9 mouse cellular contexts compared by ENCODE assay signal in genomic region chr9:32400662-32401161, GRCm38 (mm10). TPM values are rescaled to one million over a fixed set of nuclear protein-coding genes. Genes with fewer than 3 reads are reported as not detected.
A peak's percentile ranks its signal among the peaks of the same experiment; 100 is the strongest.
DNase-seq lines count a peak whose midpoint lies in the region; ATAC-seq and TF ChIP-seq lines count a peak whose summit lies in the region.
"Had no signal": no experiment of that assay in that cellular context is flagged by ENCODE, and none has a peak within 500 bp of the region (broad histone marks: within the 10 kb centered on the region; RNA-seq: fewer than 3 reads in every experiment).

No protein-coding gene starts in this region.

- 0 out of 2 replicates have a peak overlapping the region, but pooled peaks have one; percentile 37 for H3K27ac ChIP-seq in stomach, embryonic 15.5 days
- no peak overlapping the region for H3K27ac ChIP-seq in stomach, postnatal 0 days (replicated peaks)
- H3K27ac ChIP-seq in liver, embryonic 11.5 days (ENCODE audit: low read depth, low read length), result peak overlapping the region; percentile 75
- H3K27ac ChIP-seq in hindbrain, embryonic 12.5 days, result no peak overlapping the region
- H3K27ac ChIP-seq: midbrain, embryonic 12.5 days had no signal

- intact Hi-C loops in heart, postnatal 25 days (cut with DNase I), result no loop called here

- H3K4me3 ChIP-seq in stomach, embryonic 15.5 days (replicated peaks), result no peak overlapping the region
- H3K4me3 ChIP-seq in stomach, postnatal 0 days (ENCODE audit: low read depth, low read length), result no peak overlapping the region
- no peak overlapping the region for H3K4me3 ChIP-seq in liver, embryonic 11.5 days (ENCODE audit: low read depth, low read length)
- no peak overlapping the region for H3K4me3 ChIP-seq in hindbrain, embryonic 12.5 days
- H3K4me3 ChIP-seq: midbrain, embryonic 12.5 days had no signal

- no peaks in the 10 kb centered on the region for H3K9me3 ChIP-seq in stomach, embryonic 15.5 days
- no peaks in the 10 kb centered on the region for H3K9me3 ChIP-seq in stomach, postnatal 0 days (ENCODE audit: control insufficient read depth, low read length)
- H3K9me3 ChIP-seq in liver, embryonic 11.5 days (ENCODE audit: control insufficient read depth, low read length), result no peaks in the 10 kb centered on the region
- no peaks in the 10 kb centered on the region for H3K9me3 ChIP-seq in hindbrain, embryonic 12.5 days (replicated peaks)
- H3K9me3 ChIP-seq: midbrain, embryonic 12.5 days had no signal

- H3K9ac ChIP-seq in stomach, embryonic 15.5 days, result no peak overlapping the region
- no peak overlapping the region for H3K9ac ChIP-seq in stomach, postnatal 0 days (ENCODE audit: low read length)
- H3K9ac ChIP-seq in liver, embryonic 11.5 days (ENCODE audit: low read depth, low read length), result no peak overlapping the region
- H3K9ac ChIP-seq in hindbrain, embryonic 12.5 days, result no peak overlapping the region
- H3K9ac ChIP-seq: midbrain, embryonic 12.5 days had no signal

- DNase-seq in stomach, postnatal 0 days (ENCODE audit: low spot score), result no peak
- DNase-seq in heart, postnatal 25 days (ENCODE audit: low spot score), result peak; percentile 26
- no peak for DNase-seq in liver, embryonic 11.5 days (ENCODE audit: low spot score)
- no peak for DNase-seq in thymus, postnatal 0 days (ENCODE audit: low spot score)
- DNase-seq in frontal cortex, adult 2 months (ENCODE audit: extremely low spot score in 1 of 2, low spot score in 1 of 2), result no peak
- no peak for DNase-seq in ovary, adult 18-20 months (ENCODE audit: low spot score)

- no peak; the same call in 1 of the 2 replicates for ATAC-seq in stomach, embryonic 15.5 days (ENCODE audit: insufficient read depth, low FRiP score, low read depth)
- no peak for ATAC-seq in stomach, postnatal 0 days (ENCODE audit: low FRiP score, low TSS enrichment)
- peak; percentile 78 for ATAC-seq in liver, embryonic 11.5 days (replicated peaks; ENCODE audit: low FRiP score)
- no peak for ATAC-seq in hindbrain, embryonic 12.5 days (ENCODE audit: low FRiP score)

- H3K4me2 ChIP-seq in stomach, embryonic 15.5 days, result no peak overlapping the region
- no peak overlapping the region for H3K4me2 ChIP-seq in stomach, postnatal 0 days (replicated peaks; ENCODE audit: low read depth)
- H3K4me2 ChIP-seq in liver, embryonic 11.5 days, result peak overlapping the region; percentile 33
- no peak overlapping the region for H3K4me2 ChIP-seq in hindbrain, embryonic 12.5 days (replicated peaks)
- H3K4me2 ChIP-seq: midbrain, embryonic 12.5 days had no signal

- no peak for TF ChIP-seq EP300 in stomach, postnatal 0 days (optimal IDR thresholded peaks at IDR 0.05)

- H3K36me3 ChIP-seq in stomach, embryonic 15.5 days, result no peaks in the 10 kb centered on the region
- no peaks in the 10 kb centered on the region for H3K36me3 ChIP-seq in stomach, postnatal 0 days (ENCODE audit: control insufficient read depth, insufficient read depth, low read length)
- no peaks in the 10 kb centered on the region for H3K36me3 ChIP-seq in liver, embryonic 11.5 days (ENCODE audit: control insufficient read depth, insufficient read depth, low read length)
- H3K36me3 ChIP-seq in hindbrain, embryonic 12.5 days, result no peaks in the 10 kb centered on the region
- H3K36me3 ChIP-seq: midbrain, embryonic 12.5 days had no signal

- H3K27me3 ChIP-seq in stomach, embryonic 15.5 days (replicated peaks), result no peaks in the 10 kb centered on the region
- no peaks in the 10 kb centered on the region for H3K27me3 ChIP-seq in stomach, postnatal 0 days (ENCODE audit: control insufficient read depth, insufficient read depth, low read length)
- H3K27me3 ChIP-seq in liver, embryonic 11.5 days (replicated peaks; ENCODE audit: control insufficient read depth, insufficient read depth, low read length), result no peaks in the 10 kb centered on the region
- H3K27me3 ChIP-seq in hindbrain, embryonic 12.5 days, result 0 out of 2 replicates have a peak, but pooled peaks cover 5% of the 10 kb centered on the region
- H3K27me3 ChIP-seq: midbrain, embryonic 12.5 days had no signal

- H3K4me1 ChIP-seq in stomach, embryonic 15.5 days, result 0 out of 2 replicates have a peak, but pooled peaks cover 5% of the 10 kb centered on the region
- H3K4me1 ChIP-seq in stomach, postnatal 0 days (replicated peaks; ENCODE audit: control insufficient read depth, insufficient read depth), result no peaks in the 10 kb centered on the region
- peaks cover 9% of the 10 kb centered on the region for H3K4me1 ChIP-seq in liver, embryonic 11.5 days (replicated peaks; ENCODE audit: control insufficient read depth, insufficient read depth, low read length)
- H3K4me1 ChIP-seq in hindbrain, embryonic 12.5 days, result peaks cover 5% of the 10 kb centered on the region; the same call in 1 of the 2 replicates
- H3K4me1 ChIP-seq: midbrain, embryonic 12.5 days had no signal

- TF ChIP-seq CTCF in stomach, postnatal 0 days (IDR thresholded peaks at IDR 0.05; ENCODE audit: low read depth), result no peak

- 17% methylated on average over 5 of the region's 5 CpGs for WGBS in stomach, embryonic 15.5 days
- WGBS in stomach, postnatal 0 days, result 20% methylated on average over 5 of the region's 5 CpGs
- 14% methylated on average over 5 of the region's 5 CpGs for WGBS in liver, embryonic 11.5 days
- WGBS in hindbrain, embryonic 12.5 days, result 69% methylated on average over 5 of the region's 5 CpGs

RNA-seq across cellular contexts. Expression of gene Kcnj1, which starts 28.4 kb away (rescaled TPM):
- polyA plus RNA-seq in stomach, embryonic 15.5 days (2015; fragmentation: Nextera tagmentation; extraction: Ambion mirVana), result 0.06 TPM in 1 of 2 replicates, not detected in the other
- polyA plus RNA-seq in stomach, postnatal 0 days (2015; fragmentation: Nextera tagmentation; extraction: Ambion mirVana), result 0.04 TPM in 1 of 2 replicates, not detected in the other
- not detected for total RNA-seq in heart, postnatal 25 days (2021)
- not detected in 2 replicates for polyA plus RNA-seq in liver, embryonic 11.5 days (2014; fragmentation: Nextera tagmentation; extraction: Ambion mirVana)
- not detected in 2 replicates for polyA plus RNA-seq in thymus, postnatal 0 days (2015; fragmentation: Nextera tagmentation; extraction: Ambion mirVana)
- not detected in 2 replicates for polyA plus RNA-seq in frontal cortex, adult 2 months (2012; rRNA removed)
- polyA plus RNA-seq in hindbrain, embryonic 12.5 days (2016; fragmentation: Nextera tagmentation; extraction: Ambion mirVana), result not detected in 2 replicates
- polyA plus RNA-seq: midbrain, embryonic 12.5 days had no signal

RNA-seq across cellular contexts. Expression of gene Kcnj5, which starts 56.6 kb away (rescaled TPM):
- 0.08 and 0.13 TPM in 2 replicates for polyA plus RNA-seq in stomach, embryonic 15.5 days (2015; fragmentation: Nextera tagmentation; extraction: Ambion mirVana)
- polyA plus RNA-seq in stomach, postnatal 0 days (2015; fragmentation: Nextera tagmentation; extraction: Ambion mirVana), result 0.04 TPM in 2 replicates
- 10 to 100 TPM; 50.8 to 56.0 TPM for total RNA-seq in heart, postnatal 25 days (2021)
- 3.7 and 4.8 TPM in 2 replicates for polyA plus RNA-seq in liver, embryonic 11.5 days (2014; fragmentation: Nextera tagmentation; extraction: Ambion mirVana)
- 0.06 TPM in 1 of 2 replicates, not detected in the other for polyA plus RNA-seq in thymus, postnatal 0 days (2015; fragmentation: Nextera tagmentation; extraction: Ambion mirVana)
- 0.18 and 0.29 TPM in 2 replicates for polyA plus RNA-seq in frontal cortex, adult 2 months (2012; rRNA removed)
- polyA plus RNA-seq in hindbrain, embryonic 12.5 days (2016; fragmentation: Nextera tagmentation; extraction: Ambion mirVana), result 0.29 and 0.45 TPM in 2 replicates

Comparison
In these comparisons a context has a peak if more than half of its experiments do, and no peak if none do; other contexts are left out.
1. H3K27ac ChIP-seq: peak in stomach, embryonic 15.5 days (single experiment) and liver, embryonic 11.5 days (single experiment); none in stomach, postnatal 0 days (single experiment) and hindbrain, embryonic 12.5 days (single experiment).